Mouse (Mus musculus) kidney, adult 11 months (tissue): ENCODE data around the gene Ocln.
"Not testable (repeated sequence)": the region's sequence is repeated elsewhere in the genome, so short reads cannot be mapped to it uniquely, and the experiment has no call there.

Experiments
- DNase-seq: peaks from one replicate; pipeline ENCODE4 v3.0.0; 2022

The Ocln gene

DNA sequence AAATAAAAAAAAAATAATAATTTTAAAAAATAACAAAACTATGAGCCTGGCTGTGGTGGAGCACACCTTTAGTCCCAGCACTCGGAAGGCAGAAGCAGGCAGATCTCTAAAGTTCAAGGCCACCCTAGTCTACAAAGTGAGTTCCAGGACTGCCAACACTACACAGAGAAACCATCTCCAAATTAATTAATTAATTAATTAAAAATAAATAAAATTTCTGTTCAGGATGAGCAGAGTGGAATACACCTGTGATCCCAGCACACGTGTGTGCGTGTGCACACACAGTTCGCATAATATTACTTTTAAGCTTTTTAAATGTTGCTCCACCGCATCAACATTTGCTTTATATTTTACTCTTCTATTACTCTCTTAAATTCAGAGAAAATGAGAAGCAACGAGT, 60.9 kb downstream of the Ocln start:
- DNase-seq = no peak

DNA sequence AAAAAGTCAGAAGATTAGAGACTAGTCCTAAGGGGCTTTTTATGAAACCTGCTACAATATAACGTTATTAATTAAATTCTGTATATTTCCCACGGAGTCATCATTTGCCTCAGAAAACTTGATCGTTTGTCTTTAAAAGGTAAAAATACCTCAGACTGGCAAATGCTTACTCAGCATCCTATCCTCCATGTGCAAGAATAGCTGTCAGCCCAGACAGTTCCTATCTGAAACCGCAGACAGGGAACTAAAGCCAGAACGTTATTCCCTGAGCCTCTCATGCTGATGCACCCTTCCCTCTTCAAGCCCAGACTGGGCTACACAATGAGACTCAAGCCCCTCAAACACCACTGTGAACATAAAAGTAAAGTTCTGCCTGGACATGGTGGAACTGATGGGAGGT, 62.1 kb downstream of the Ocln start:
- no peak for DNase-seq

DNA sequence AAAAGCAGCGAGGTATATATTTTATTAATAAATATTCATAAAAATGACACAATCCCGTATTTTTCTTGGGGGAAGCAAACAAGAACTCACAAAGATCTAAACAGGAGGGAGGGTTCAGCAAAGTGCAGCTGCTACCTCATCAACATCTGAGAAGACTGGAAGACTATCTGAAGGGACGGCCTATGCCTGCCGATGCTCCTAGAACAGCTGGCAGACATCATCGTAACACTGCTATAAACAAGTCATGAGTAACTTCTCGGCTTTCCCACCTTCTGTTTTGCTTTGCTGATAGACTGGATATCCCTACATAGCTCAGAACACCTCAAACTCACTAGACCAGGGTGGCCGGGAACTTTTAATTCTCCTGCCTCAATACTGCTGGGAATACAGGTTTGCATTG, 68.9 kb downstream of the Ocln start:
- no peak for DNase-seq

DNA sequence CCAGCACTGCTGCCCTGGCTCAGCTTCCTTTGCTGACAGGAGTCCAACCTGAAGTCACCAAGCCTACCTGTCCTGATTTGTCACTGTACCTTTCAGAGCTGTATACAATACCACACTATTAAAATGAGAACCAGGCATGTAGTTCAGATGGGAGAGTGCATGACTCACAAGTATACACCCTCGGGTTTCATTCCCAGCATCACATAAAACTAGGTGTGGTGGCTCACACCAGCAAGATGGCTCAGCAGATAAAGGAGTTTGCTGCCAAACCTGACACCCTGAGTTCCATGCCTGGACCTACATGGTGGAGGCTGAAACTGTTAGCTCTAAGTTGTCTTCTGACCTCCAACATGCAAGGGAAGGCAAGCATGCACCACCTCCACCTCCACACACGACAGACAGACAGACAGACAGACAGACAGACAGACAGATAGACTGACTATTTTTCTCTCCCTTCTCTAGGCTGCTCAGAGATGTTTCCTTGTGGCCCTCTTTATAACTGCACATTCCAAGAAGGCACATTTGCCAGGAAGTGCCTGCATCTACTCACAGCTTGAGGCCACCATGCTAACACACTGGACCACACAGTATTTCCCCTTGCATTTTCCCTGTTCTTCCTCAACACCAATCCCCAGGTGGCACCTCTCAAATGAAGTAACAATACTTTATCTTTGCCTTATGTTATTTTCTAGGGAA, 88.8 kb downstream of the Ocln start:
- DNase-seq = no peak

DNA sequence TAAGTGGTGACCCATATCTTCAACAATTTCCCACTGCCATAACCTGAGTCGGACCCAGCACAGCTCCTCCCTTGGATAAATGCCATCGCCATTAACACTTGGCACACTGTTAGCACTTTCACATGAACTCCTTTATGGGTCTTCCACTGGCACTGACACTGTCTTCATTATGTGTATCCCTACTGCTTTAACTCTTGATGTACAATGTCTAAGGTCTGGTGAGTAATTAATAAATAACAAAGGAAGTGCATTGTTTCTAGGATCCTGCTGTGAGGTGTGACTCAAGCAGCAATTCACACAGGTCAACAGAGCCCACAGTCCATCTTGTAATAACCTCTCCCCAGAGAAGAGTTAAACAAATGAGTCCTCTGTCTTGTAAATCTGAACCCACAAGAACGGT, 91.2 kb downstream of the Ocln start:
- DNase-seq = no peak

DNA sequence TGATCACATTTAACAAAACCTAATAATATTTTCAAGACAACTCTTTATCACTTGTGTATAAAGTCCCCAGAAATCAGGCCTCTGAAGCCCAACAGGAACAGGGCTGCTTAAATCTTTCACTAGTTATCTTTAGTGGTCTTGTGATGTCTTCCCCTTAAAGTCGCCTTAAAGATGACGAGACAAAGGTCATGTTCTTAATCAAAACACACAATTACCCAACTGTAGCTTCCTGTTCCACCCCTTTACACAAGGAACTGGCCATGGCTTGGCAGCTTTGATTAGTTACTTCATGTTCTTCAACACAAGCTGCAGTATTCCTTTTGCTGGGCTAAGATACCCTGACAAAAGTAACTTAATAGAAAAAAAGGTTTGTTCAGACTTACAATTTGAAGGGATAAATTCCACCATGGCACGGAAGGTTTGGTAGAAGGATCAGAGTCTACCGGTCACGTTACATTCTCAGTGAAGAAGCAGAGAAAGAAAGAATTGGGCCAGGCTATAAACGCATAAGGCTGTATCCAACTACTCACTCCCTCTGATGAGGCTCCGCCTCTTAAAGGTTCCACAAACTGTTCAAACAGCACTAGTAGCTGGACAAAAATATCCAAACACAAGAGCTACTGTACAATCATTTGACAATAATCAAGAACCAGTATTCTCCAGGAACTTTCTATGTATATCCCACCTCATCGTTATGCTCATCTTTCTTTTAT, 99.9 kb downstream of the Ocln start, which contains the start of gene Naip1:
Gene Naip1 (minus strand): TSS at position 455 of the 713 bp plus-strand sequence.
- DNase-seq = not testable (repeated sequence)

DNA sequence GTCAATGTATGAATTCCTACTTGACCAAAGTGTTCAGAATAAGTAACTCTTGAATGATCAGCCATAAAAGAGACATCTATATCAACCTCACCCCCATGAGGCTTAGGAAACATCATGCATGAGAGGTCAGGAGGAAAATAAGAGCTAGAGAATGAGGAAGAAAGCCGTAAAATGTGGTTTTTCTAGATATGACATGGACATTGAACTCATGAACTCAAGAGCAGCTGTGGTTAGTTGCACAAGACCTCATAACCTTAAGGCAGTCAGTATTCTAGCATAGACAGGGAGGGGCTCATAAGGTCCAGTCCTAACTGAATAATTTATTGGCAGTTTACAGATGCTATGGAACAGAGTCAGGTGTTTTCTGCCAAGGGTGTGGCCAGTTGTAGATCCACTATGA, 103.0 kb downstream of the Ocln start:
- no peak for DNase-seq
